Mouse (Mus musculus) liver, adult (tissue): ENCODE data around the gene Tlk2.

Experiments
- GATA4 ChIP-seq: IDR thresholded peaks from 2 replicates; pipeline ENCODE4 v1.6.1; 2014; ENCODE audit warnings: mild to moderate bottlenecking, low read length; ENCODE audit not compliant: insufficient replicate concordance

The Tlk2 gene

GRCm38 (mm10) chr11:105178516-105178915 is at the start of gene Tlk2:
Tlk2 (plus strand) TSS chr11:105178807.
- no peak for TF ChIP-seq GATA4

GRCm38 (mm10) chr11:105135692-105136091 is 42.9 kb upstream of the Tlk2 start:
- TF ChIP-seq GATA4: no peak

GRCm38 (mm10) chr11:105141115-105141514 is 37.5 kb upstream of the Tlk2 start:
- no peak for TF ChIP-seq GATA4

- TF ChIP-seq GATA4: no peak
Measured at GRCm38 (mm10) chr11:105143564-105143963, 35.0 kb upstream of the Tlk2 start.

- TF ChIP-seq GATA4: no peak
Measured at GRCm38 (mm10) chr11:105144084-105144483, 34.5 kb upstream of the Tlk2 start.

GRCm38 (mm10) chr11:105144508-105145210 is 33.9 kb upstream of the Tlk2 start:
- no peak for TF ChIP-seq GATA4

GRCm38 (mm10) chr11:105145211-105145610 is 33.4 kb upstream of the Tlk2 start:
- no peak for TF ChIP-seq GATA4

GRCm38 (mm10) chr11:105146593-105146992 is 32.0 kb upstream of the Tlk2 start, which contains the start of gene Gm10842:
Gm10842 (plus strand) TSS chr11:105146893.
- no peak for TF ChIP-seq GATA4

GRCm38 (mm10) chr11:105149353-105149752 is 29.3 kb upstream of the Tlk2 start:
- no peak for TF ChIP-seq GATA4

- no peak for TF ChIP-seq GATA4
Measured at GRCm38 (mm10) chr11:105149766-105150165, 28.8 kb upstream of the Tlk2 start.

- no peak for TF ChIP-seq GATA4
Measured at GRCm38 (mm10) chr11:105150691-105151090, 27.9 kb upstream of the Tlk2 start.

GRCm38 (mm10) chr11:105151226-105152016 is 27.2 kb upstream of the Tlk2 start:
- TF ChIP-seq GATA4: no peak

GRCm38 (mm10) chr11:105152017-105152300 is 26.6 kb upstream of the Tlk2 start:
- TF ChIP-seq GATA4: no peak

GRCm38 (mm10) chr11:105152357-105152899 is 26.2 kb upstream of the Tlk2 start:
- no peak for TF ChIP-seq GATA4

- no peak for TF ChIP-seq GATA4
Measured at GRCm38 (mm10) chr11:105153068-105153833, 25.4 kb upstream of the Tlk2 start.
